Mouse (Mus musculus): ENCODE measurements around the gene Dnajc16. TPM values are rescaled to one million over a fixed set of nuclear protein-coding genes. Genes with fewer than 3 reads are reported as not detected.

Gene Dnajc16
- total and polyA plus RNA-seq, 3 experiments: 3.2 to 6.8 TPM; not detected in 1

DNA sequence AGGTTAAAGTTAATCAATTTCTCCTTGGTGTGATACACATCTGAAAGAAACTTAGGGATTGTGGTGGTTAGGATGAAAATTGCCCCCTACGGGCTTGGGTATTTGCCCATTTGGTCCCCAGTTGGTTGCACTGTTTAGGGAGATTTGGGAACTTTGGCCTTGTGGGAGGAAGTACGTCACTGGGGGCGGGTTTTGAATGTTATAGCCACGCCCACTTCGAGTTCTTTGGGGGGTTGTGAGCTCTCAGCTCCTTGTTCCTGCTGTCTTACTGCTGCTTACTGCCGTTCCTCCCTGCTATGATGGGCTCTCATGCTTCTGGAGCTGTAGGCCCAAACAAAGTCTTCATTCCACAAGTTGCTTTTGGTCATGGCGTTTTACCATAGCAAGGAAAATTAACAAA is 40.6 kb upstream of the Dnajc16 start:
- no peak overlapping the region for H3K9ac ChIP-seq (ENCODE audit: control insufficient read depth, low read depth, low read length, poor library complexity, severe bottlenecking)
- H3K79me2 ChIP-seq (ENCODE audit: control insufficient read depth, insufficient read depth, low read length, poor library complexity): no peaks in the 10 kb centered on the region
- peaks cover 0 to 2% of the 10 kb centered on the region in 2 experiments; a peak in 2 of 4 replicates for H3K27me3 ChIP-seq (ENCODE audit: control insufficient read depth in 1 of 2, insufficient read depth in 2 of 2, low read length in 2 of 2)
- no peaks in the 10 kb centered on the region for H3K4me1 ChIP-seq (ENCODE audit: control insufficient read depth in 1 of 2, insufficient read depth in 2 of 2, low read length in 2 of 2)
- H3K27ac ChIP-seq (ENCODE audit: control insufficient read depth, low read depth, low read length): no peak overlapping the region
- no peaks in the 10 kb centered on the region for H3K36me3 ChIP-seq (ENCODE audit: control insufficient read depth in 1 of 2, insufficient read depth in 2 of 2, low read length in 2 of 2)
- no peaks in the 10 kb centered on the region for H3K9me3 ChIP-seq (replicated peaks; ENCODE audit: insufficient read depth, low read length)
- TF ChIP-seq UBTF (IDR thresholded peaks at IDR 0.05; ENCODE audit: borderline replicate concordance, insufficient read depth, low read depth, low read length): no peak
- no peak for TF ChIP-seq TAL1 (IDR thresholded peaks at IDR 0.05; ENCODE audit: low read length)
- no peak for TF ChIP-seq POLR2AphosphoS5 (IDR thresholded peaks at IDR 0.05; ENCODE audit: borderline replicate concordance, low read depth, low read length)
- TF ChIP-seq ZKSCAN1 (IDR thresholded peaks at IDR 0.05; ENCODE audit: low read depth, low read length): no peak
- no peak for TF ChIP-seq MXI1 (IDR thresholded peaks at IDR 0.05; ENCODE audit: low read depth, low read length)
- no peak for TF ChIP-seq TBP (IDR thresholded peaks at IDR 0.05; ENCODE audit: low read depth, low read length)
- TF ChIP-seq E2F4 (IDR thresholded peaks at IDR 0.05; ENCODE audit: borderline replicate concordance, low read depth, low read length): no peak
- TF ChIP-seq SIN3A (IDR thresholded peaks at IDR 0.05; ENCODE audit: low read length): no peak
- TF ChIP-seq ZMIZ1 (IDR thresholded peaks at IDR 0.05; ENCODE audit: low read depth, low read length): no peak
- TF ChIP-seq CHD1 (IDR thresholded peaks at IDR 0.05; ENCODE audit: low read depth, low read length): no peak
- TF ChIP-seq SMC3 (IDR thresholded peaks at IDR 0.05; ENCODE audit: low read depth, low read length): no peak
- TF ChIP-seq NELFE (IDR thresholded peaks at IDR 0.05; ENCODE audit: low read depth, low read length): no peak
- no peak for TF ChIP-seq USF2 (IDR thresholded peaks at IDR 0.05; ENCODE audit: borderline replicate concordance in 1 of 2, insufficient read depth in 1 of 2, low read depth in 1 of 2, low read length in 2 of 2)
- no peak for TF ChIP-seq RCOR1 (IDR thresholded peaks at IDR 0.05; ENCODE audit: low read depth, low read length)
- no peak for TF ChIP-seq ELF1 (IDR thresholded peaks at IDR 0.05; ENCODE audit: low read depth, low read length)
- TF ChIP-seq BHLHE40 (IDR thresholded peaks at IDR 0.05; ENCODE audit: borderline replicate concordance, low read depth, low read length): no peak
- TF ChIP-seq ETS1 (IDR thresholded peaks at IDR 0.05; ENCODE audit: low read depth, low read length): no peak
- TF ChIP-seq ZC3H11A (IDR thresholded peaks at IDR 0.05; ENCODE audit: low read depth, low read length): no peak
- TF ChIP-seq TCF12 (IDR thresholded peaks at IDR 0.05; ENCODE audit: low read depth, low read length): no peak
- H3K4me3 ChIP-seq (ENCODE audit: control insufficient read depth in 1 of 2, insufficient read depth in 1 of 2, low read depth in 2 of 2, low read length in 2 of 2): no peak overlapping the region
- peak; percentile 15 for DNase-seq (ENCODE audit: low read depth, low spot score)

DNA sequence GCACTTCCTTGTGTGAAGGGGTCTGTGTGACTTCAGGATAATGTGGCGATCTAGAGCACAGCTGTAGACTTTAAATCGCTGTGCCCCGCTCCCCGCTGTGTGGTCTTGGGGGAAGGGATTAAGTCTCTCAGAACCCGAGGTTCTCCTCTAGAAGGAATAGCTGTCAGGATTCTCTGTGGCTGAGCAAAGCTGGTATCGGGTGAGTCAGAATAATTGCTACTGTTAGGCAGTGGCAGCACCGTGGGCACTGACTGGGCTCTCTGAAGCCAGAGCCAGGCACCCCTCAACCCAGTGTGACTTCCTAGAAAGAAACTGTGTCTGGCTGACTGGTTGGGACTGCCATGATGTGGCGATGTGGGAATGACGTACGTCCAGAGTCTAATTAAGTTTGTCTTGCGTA is 39.6 kb upstream of the Dnajc16 start:
- Histone ChIP-seq H3K36me3 (ENCODE audit: control insufficient read depth in 1 of 2, insufficient read depth in 2 of 2, low read length in 2 of 2) (no peaks in the 10 kb centered on the region), H3K4me1 (ENCODE audit: control insufficient read depth in 1 of 2, insufficient read depth in 2 of 2, low read length in 2 of 2) (no peaks in the 10 kb centered on the region)
- no peak for TF ChIP-seq ELF1 (IDR thresholded peaks at IDR 0.05; ENCODE audit: low read depth, low read length)
- no peak for TF ChIP-seq HCFC1 (IDR thresholded peaks at IDR 0.05; ENCODE audit: low read depth, low read length)
- no peak for TF ChIP-seq RCOR1 (IDR thresholded peaks at IDR 0.05; ENCODE audit: low read depth, low read length)
- TF ChIP-seq TCF12 (IDR thresholded peaks at IDR 0.05; ENCODE audit: low read depth, low read length): no peak
- no peak for TF ChIP-seq USF2 (IDR thresholded peaks at IDR 0.05; ENCODE audit: borderline replicate concordance in 1 of 2, insufficient read depth in 1 of 2, low read depth in 1 of 2, low read length in 2 of 2)
- TF ChIP-seq NRF1 (IDR thresholded peaks at IDR 0.05; ENCODE audit: insufficient read depth, low read depth, low read length, poor library complexity, severe bottlenecking): no peak
- TF ChIP-seq ZKSCAN1 (IDR thresholded peaks at IDR 0.05; ENCODE audit: low read depth, low read length): no peak
- no peak for TF ChIP-seq POLR2AphosphoS2 (IDR thresholded peaks at IDR 0.05; ENCODE audit: low read length)
- no peak for TF ChIP-seq GATA1 (IDR thresholded peaks at IDR 0.05; ENCODE audit: low read depth, low read length)
- no peak for TF ChIP-seq ZNF384 (IDR thresholded peaks at IDR 0.05; ENCODE audit: low read depth, low read length)
- no peak for TF ChIP-seq CHD1 (IDR thresholded peaks at IDR 0.05; ENCODE audit: low read depth, low read length)
- no peak for TF ChIP-seq POLR2AphosphoS5 (IDR thresholded peaks at IDR 0.05; ENCODE audit: borderline replicate concordance, low read depth, low read length)
- no peak for TF ChIP-seq ZMIZ1 (IDR thresholded peaks at IDR 0.05; ENCODE audit: low read depth, low read length)
- TF ChIP-seq MAZ (IDR thresholded peaks at IDR 0.05; ENCODE audit: low read depth, low read length): no peak
- no peak for TF ChIP-seq MYC (IDR thresholded peaks at IDR 0.05; ENCODE audit: low read depth, low read length)
- TF ChIP-seq RAD21 (IDR thresholded peaks at IDR 0.05; ENCODE audit: low read depth, low read length): no peak
- no peak for TF ChIP-seq ZC3H11A (IDR thresholded peaks at IDR 0.05; ENCODE audit: low read depth, low read length)
- no peak for TF ChIP-seq JUND (IDR thresholded peaks at IDR 0.05; ENCODE audit: low read depth, low read length)
- no peak for TF ChIP-seq E2F4 (IDR thresholded peaks at IDR 0.05; ENCODE audit: borderline replicate concordance, low read depth, low read length)
- no peak for TF ChIP-seq GABPA (IDR thresholded peaks at IDR 0.05; ENCODE audit: low read depth, low read length)

More for the DNA sequence above, 39.6 kb upstream of the Dnajc16 start:
- H3K9ac ChIP-seq (ENCODE audit: control insufficient read depth, low read depth, low read length, poor library complexity, severe bottlenecking): no peak overlapping the region
- no peaks in the 10 kb centered on the region for H3K79me2 ChIP-seq (ENCODE audit: control insufficient read depth, insufficient read depth, low read length, poor library complexity)
- no peaks in the 10 kb centered on the region for H3K9me3 ChIP-seq (replicated peaks; ENCODE audit: insufficient read depth, low read length)
- DNase-seq (ENCODE audit: low read depth, low spot score): no peak
- H3K27me3 ChIP-seq (ENCODE audit: control insufficient read depth in 1 of 2, insufficient read depth in 2 of 2, low read length in 2 of 2): peaks cover 0 to 2% of the 10 kb centered on the region in 2 experiments; a peak in 2 of 4 replicates
- H3K4me3 ChIP-seq (ENCODE audit: control insufficient read depth in 1 of 2, insufficient read depth in 1 of 2, low read depth in 2 of 2, low read length in 2 of 2): no peak overlapping the region
- H3K27ac ChIP-seq (ENCODE audit: control insufficient read depth, low read depth, low read length): no peak overlapping the region

Measured in MEL (cell line).